Mouse (Mus musculus): ENCODE data around the gene Ankar. TPM values are rescaled to one million over a fixed set of nuclear protein-coding genes. Genes with fewer than 3 reads are reported as not detected.

Ankar gene
- total RNA-seq (2021): not detected

GRCm38 (mm10) chr1:72700479-72700878 is at the start of gene Ankar:
TSS of gene Ankar (minus strand) at chr1:72700579.
- DNase-seq (ENCODE audit: extremely low spot score in 1 of 2, low spot score in 2 of 2): no peak
- intact Hi-C loops (cut with DNase I): no loop called here

DNA sequence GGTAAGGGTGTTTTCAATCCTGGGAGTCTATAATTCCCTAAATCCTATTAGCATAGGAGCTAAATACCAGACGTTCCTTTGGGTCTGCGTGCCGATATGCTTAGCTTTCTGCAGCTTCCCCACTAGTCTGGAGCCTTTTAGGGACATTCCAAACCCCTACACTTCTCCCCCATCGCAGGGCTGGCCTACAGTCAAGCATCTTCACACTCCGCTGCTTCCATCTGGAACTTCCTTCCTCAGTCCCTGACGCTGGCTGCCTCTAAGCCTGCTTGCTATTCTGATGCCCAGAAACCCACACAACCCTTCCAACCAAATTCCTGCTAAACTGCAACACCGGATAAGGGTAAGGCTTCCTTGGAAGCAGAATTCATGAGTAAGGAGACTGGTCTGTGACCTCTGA is 46.0 kb upstream of the Ankar start:
- intact Hi-C loops (cut with DNase I): no loop called here
- DNase-seq (ENCODE audit: extremely low spot score in 1 of 2, low spot score in 2 of 2): peak; percentile 59 to 77

DNA sequence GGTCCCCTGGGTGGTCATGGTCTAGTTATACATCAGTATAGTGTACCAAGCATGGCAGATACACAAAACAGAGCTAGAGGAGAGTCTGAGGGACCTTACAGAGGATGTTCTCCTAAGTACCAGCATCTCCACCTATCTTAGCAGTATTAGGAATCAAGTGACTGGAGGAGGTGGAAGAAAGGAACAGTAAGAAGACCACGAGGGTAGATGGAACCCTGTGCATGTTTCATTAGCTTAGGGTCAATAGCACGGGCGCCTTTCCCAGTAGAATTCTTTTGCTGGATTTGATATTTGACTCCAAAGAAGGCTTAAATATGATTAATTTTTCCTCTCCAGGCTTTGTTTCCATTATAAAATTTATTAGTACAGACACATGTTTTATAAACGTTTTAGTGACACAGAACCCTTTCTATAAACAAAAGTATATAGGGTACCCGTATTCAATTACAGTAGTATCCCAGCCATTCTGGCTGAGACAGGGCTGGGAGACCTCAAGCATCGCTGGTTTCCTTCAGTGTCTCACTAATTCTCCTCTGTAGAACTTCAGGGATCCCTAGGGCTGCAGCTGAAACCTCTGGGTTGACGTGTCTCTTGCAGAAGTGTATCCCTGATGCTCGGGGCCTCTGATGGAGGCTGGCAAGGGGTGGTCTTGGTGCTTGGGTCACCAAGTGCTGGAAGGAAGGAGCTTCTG is 44.6 kb upstream of the Ankar start:
- intact Hi-C loops (cut with DNase I): no loop called here
- DNase-seq (ENCODE audit: extremely low spot score in 1 of 2, low spot score in 2 of 2): no peak

- intact Hi-C loops (cut with DNase I): no loop called here
- no peak for DNase-seq (ENCODE audit: extremely low spot score in 1 of 2, low spot score in 2 of 2)
These were observed 41.0 kb upstream of the Ankar start for GRCm38 (mm10) chr1:72741406-72741805.

- DNase-seq (ENCODE audit: extremely low spot score in 1 of 2, low spot score in 2 of 2): peak; percentile 42 to 45
- intact Hi-C loops (cut with DNase I): loop anchor here (5.0 kb wide), 1 partner anchor 88 kb away; no protein-coding TSS in a partner anchor
These were observed 39.3 kb upstream of the Ankar start for GRCm38 (mm10) chr1:72739681-72740063.

DNA sequence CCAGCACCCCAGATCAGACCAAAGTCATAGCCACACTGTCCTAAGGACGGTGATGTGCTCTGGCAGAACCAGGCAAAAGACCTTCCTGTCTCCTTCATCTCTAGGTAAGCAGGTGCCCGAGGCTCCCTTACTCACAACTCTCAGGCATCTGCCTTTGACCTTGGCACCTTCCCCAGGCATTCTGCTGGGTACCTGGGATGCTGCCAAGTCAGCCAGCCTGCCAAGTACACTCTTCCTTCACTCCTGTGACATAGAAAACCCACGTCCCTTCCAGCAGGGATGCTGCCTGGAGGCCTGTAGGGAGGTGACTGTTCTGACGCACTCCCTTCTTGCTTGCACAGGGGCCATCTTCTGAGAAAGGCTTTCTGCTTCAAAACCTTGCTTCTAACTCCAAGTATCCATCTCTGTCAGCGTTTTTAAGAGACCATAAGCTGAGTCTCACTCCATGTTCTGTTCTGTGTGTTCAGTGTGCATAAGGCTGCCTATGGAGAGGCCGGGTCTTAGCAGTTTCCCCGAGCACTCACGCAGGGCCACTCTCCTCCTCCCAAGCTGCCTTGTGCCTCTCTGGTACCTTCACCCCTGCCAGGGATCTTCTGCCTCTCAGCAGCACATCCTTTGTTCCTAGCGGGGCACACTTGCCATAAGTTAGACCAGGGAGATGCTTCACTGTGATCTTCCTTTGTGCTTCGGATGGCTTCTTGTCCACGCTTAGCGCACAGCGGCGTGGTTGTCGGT is 38.7 kb upstream of the Ankar start:
- peak in 1 of 2 experiments; percentile 51 for DNase-seq (ENCODE audit: extremely low spot score in 1 of 2, low spot score in 2 of 2)
- intact Hi-C loops (cut with DNase I): loop anchor here (5.0 kb wide), 1 partner anchor 88 kb away; no protein-coding TSS in a partner anchor

GRCm38 (mm10) chr1:72736397-72737125 is 36.2 kb upstream of the Ankar start:
- DNase-seq (ENCODE audit: extremely low spot score in 1 of 2, low spot score in 2 of 2): no peak
- intact Hi-C loops (cut with DNase I): loop anchor here (5.0 kb wide), 1 partner anchor 91 kb away; no protein-coding TSS in a partner anchor

DNA sequence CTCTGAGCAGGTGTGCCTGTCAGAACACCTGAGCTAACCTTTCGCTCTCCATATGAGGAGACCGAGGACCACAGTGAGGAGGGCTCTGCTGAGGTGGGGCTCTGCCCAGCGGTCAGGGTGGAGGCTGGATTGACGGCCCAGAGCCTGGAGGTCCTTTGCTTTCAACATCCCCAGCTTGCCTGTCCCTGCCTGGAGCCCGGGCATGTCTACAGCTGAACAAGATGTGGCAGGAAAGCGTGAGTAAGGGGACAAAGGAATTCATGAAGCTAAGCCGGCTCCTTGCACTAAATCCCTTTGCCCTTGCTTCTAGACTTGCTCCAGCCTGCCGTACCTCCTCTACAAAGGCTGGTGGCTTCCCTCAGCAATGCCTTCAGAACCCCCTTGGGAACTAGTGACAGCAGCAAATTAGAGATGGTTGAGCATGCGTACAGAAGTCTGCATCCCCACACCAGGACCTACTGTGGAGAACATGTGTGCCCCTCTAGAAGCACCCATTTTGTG is 32.9 kb upstream of the Ankar start:
- no peak for DNase-seq (ENCODE audit: extremely low spot score in 1 of 2, low spot score in 2 of 2)
- intact Hi-C loops (cut with DNase I): no loop called here

- intact Hi-C loops (cut with DNase I): no loop called here
- DNase-seq (ENCODE audit: extremely low spot score in 1 of 2, low spot score in 2 of 2): no peak
These were observed 29.7 kb upstream of the Ankar start for GRCm38 (mm10) chr1:72730126-72730525.

DNA sequence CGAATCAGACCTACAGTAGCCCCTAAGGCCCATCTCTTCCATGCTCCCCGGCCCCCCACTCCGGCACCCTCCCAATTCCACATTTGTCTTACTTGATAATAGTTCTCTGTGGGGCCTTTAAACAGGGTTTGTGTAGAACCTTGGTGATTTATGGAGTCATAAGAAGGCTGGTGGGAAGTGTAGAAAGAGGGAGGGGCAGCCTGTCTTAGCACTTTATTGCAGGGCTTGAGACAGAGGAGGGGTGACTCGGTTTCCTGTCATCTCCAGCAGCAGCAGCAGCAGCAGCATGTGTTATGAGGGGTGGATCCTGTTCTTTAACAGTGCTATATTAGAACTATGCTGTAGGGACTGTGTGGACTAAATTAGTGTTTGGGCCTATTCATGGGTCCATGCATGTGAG is 28.4 kb upstream of the Ankar start:
- intact Hi-C loops (cut with DNase I): no loop called here
- no peak for DNase-seq (ENCODE audit: extremely low spot score in 1 of 2, low spot score in 2 of 2)

- DNase-seq (ENCODE audit: extremely low spot score in 1 of 2, low spot score in 2 of 2): no peak
- intact Hi-C loops (cut with DNase I): no loop called here
These were observed 25.6 kb upstream of the Ankar start for GRCm38 (mm10) chr1:72725941-72726340.

DNA sequence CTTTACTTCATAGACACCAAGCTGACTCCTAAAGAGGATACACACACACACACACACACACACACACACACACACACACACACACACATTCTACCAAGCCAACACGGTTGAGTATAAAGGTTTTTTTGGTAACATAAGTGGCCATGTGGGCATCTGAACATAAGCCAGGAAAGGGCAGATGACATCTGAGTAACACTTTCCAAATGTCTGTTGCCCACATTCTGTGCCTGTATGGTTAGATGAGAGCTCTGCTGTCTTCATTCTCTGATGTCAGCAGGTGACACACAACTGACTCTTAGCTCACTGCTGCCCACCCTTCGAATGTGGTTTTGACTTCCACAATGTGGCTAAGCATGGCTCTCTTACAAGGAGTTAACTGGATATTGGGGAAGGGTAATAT is 24.0 kb upstream of the Ankar start:
- DNase-seq (ENCODE audit: extremely low spot score in 1 of 2, low spot score in 2 of 2): no peak
- intact Hi-C loops (cut with DNase I): no loop called here

DNA sequence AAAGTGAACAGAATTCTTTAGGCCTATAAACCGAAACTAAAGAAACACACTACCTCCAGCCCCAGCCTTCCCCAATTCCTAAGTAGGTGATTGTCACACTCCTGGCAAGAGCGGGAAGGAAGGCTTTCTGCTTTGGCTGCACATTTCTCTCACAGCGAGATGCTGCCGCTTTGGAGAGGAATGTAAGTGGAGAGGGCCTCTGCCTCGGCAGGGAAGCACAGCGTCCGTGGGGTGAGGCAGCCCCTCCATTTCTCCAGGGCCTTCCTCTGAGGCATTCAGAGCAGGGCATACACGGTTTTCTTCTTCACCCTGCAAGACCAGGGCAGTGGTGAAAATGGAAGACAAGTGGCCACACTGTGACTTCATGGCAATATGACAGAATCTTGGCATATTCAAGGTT is 22.3 kb upstream of the Ankar start:
- intact Hi-C loops (cut with DNase I): no loop called here

DNA sequence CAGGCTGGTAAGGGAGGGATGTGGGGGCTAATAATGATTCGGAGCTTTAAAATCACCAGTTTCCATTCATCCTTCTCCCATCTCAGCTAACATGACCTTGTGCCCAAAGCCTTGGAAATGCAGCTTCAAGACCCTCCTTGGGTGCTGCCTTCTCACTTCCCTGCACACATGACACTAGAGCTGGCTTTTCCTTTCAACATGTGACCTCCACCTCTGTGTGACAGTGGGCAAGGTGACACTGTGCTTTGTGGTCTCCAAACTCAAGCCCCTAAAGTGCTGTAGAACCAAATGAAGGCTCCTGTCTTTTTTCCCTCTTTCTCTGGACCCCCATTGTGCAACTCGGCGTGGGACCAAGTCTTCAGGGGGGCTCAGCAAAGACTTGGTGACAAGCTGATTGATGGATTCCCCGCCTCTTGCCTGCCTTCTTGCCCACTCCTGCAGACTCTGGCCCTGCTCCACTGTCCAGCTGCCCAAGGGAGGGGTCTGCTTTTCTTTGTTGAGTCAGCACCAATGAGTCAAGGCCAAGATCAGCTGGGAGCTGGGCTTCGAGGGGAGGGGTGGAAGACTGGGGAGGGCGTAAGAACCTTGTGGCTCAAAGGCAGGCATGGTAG is 19.8 kb upstream of the Ankar start:
- intact Hi-C loops (cut with DNase I): no loop called here
- peak in 1 of 2 experiments; percentile 58 for DNase-seq (ENCODE audit: extremely low spot score in 1 of 2, low spot score in 2 of 2)

More for the DNA sequence above, 22.3 kb upstream of the Ankar start:
- no peak for DNase-seq (ENCODE audit: extremely low spot score in 1 of 2, low spot score in 2 of 2)

DNA sequence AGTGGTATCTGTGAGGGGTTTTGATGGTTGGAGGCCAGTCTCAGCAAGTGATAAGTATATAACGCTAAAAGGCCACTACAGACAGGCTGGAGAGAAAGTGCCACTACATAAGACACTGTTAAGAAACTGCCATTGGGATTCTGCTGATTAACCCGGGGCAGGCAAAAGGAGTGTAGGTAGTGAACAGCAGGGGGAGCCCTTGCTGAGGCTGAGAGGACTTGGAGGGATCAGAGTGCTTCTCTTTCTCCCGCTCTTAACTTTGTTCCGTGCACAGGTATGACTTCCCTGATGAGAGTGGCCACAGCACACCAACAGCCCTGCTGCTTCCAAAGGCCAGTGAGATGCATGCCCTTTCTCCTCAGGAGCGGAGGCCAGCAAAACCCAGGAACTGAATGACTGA is 18.5 kb upstream of the Ankar start:
- intact Hi-C loops (cut with DNase I): loop anchor here (5.0 to 10.0 kb wide), 2 partner anchors 414 to 1108 kb away; partner anchors contain the start of gene Xrcc5
- DNase-seq (ENCODE audit: extremely low spot score in 1 of 2, low spot score in 2 of 2): peak in 1 of 2 experiments; percentile 63

- intact Hi-C loops (cut with DNase I): loop anchor here (2.0 to 10.0 kb wide), 3 partner anchors 137 to 1110 kb away; partner anchors contain the start of gene Xrcc5
- DNase-seq (ENCODE audit: extremely low spot score in 1 of 2, low spot score in 2 of 2): no peak
These were observed 17.2 kb upstream of the Ankar start for GRCm38 (mm10) chr1:72717540-72717939.

GRCm38 (mm10) chr1:72716926-72717325 is 16.5 kb upstream of the Ankar start:
- intact Hi-C loops (cut with DNase I): loop anchor here (2.0 to 10.0 kb wide), 3 partner anchors 138 to 1110 kb away; partner anchors contain the start of gene Xrcc5
- peak; percentile 71 to 80 for DNase-seq (ENCODE audit: extremely low spot score in 1 of 2, low spot score in 2 of 2)

- intact Hi-C loops (cut with DNase I): loop anchor here (2.0 to 10.0 kb wide), 3 partner anchors 138 to 1111 kb away; partner anchors contain the start of gene Xrcc5
- DNase-seq (ENCODE audit: extremely low spot score in 1 of 2, low spot score in 2 of 2): no peak
These were observed 16.0 kb upstream of the Ankar start for GRCm38 (mm10) chr1:72716421-72716820.
